Mouse (Mus musculus) heart, embryonic 16.5 days (tissue): Measurements from ENCODE around the gene Pou3f1. TPM values are rescaled to one million over a fixed set of nuclear protein-coding genes. Genes with fewer than 3 reads are reported as not detected.

Source experiments
- ATAC-seq: fragments of 200-750 bp; cut with Nextera tagmentation; replicated peaks from 2 replicates; pipeline ENCODE4 v1.8.0; 2017; ENCODE audit warnings: moderate number of reproducible peaks; ENCODE audit not compliant: insufficient read depth, low FRiP score; ENCODE audit errors: extremely low read depth
- H3K27ac ChIP-seq: fragments of 300-500 bp; sonication (generic); 2 replicates; pipeline ENCODE4 v1.5.1; 2014; ENCODE audit warnings: mild to moderate bottlenecking, low read length, control low read depth, moderate library complexity
- H3K27me3 ChIP-seq: fragments of 300-500 bp; sonication (generic); 2 replicates; pipeline ENCODE4 v1.6.1; 2014; ENCODE audit warnings: low read length, mixed read lengths; ENCODE audit not compliant: control insufficient read depth, insufficient read depth
- H3K36me3 ChIP-seq: fragments of 300-500 bp; sonication (generic); 2 replicates; pipeline ENCODE4 v1.6.1; 2014; ENCODE audit not compliant: control insufficient read depth, insufficient read depth
- H3K4me1 ChIP-seq: fragments of 300-500 bp; sonication (generic); 2 replicates; pipeline ENCODE4 v1.6.1; 2014; ENCODE audit warnings: low read length, mixed read lengths; ENCODE audit not compliant: control insufficient read depth, insufficient read depth
- H3K4me2 ChIP-seq: fragments of 300-500 bp; sonication (generic); 2 replicates; pipeline ENCODE4 v1.6.1; 2014; ENCODE audit warnings: low read depth, mild to moderate bottlenecking, control low read depth, low read length
- H3K4me3 ChIP-seq: fragments of 300-500 bp; sonication (generic); 2 replicates; pipeline ENCODE4 v1.5.1; 2014; ENCODE audit warnings: mild to moderate bottlenecking, control low read depth, low read length
- H3K9ac ChIP-seq: fragments of 300-500 bp; sonication (generic); 2 replicates; pipeline ENCODE4 v1.6.1; 2014; ENCODE audit warnings: low read length, control low read depth
- H3K9me3 ChIP-seq: fragments of 300-500 bp; sonication (generic); replicated peaks from 2 replicates; pipeline ENCODE4 v1.6.1; 2016; ENCODE audit warnings: low read length; ENCODE audit not compliant: control insufficient read depth
- WGBS: fragments of 180-500 bp; shearing (Covaris S2); extraction: QIAGEN DNeasy Blood & Tissue Kit; methylation state at CpG from one replicate; pipeline ENCODE4 v1.1.7; 2014; 5-methylcytosine and 5-hydroxymethylcytosine counted together
- polyA plus RNA-seq: library from polyadenylated mRNA; unstranded; fragments of >200 nt; fragmentation: Nextera tagmentation; extraction: Ambion mirVana; gene quantifications from 2 replicates; pipeline ENCODE4 v1.2.1, GENCODE M21; 2015

The Pou3f1 gene
- polyA plus RNA-seq, 1 experiment from 2014 or later = 0.17 TPM

GRCm38 (mm10) chr4:124708518-124709477, 52.2 kb downstream of the Pou3f1 start:
- Histone ChIP-seq H3K4me2 (peak overlapping the region; percentile 92), H3K27ac (peak overlapping the region; percentile 96), H3K9ac (peak overlapping the region; percentile 70), H3K27me3 (no peaks in the 10 kb centered on the region), H3K9me3 (no peaks in the 10 kb centered on the region), H3K4me1 (peaks cover 31% of the 10 kb centered on the region), H3K36me3 (no peaks in the 10 kb centered on the region), H3K4me3 (peak overlapping the region; percentile 60)
- peak; percentile 85 for ATAC-seq
- WGBS = 2% methylated on average over 41 of the region's 41 CpGs

- peak overlapping the region; percentile 51 for H3K9ac ChIP-seq
- peak overlapping the region; percentile 92 for H3K4me2 ChIP-seq
- H3K27ac ChIP-seq = peak overlapping the region; percentile 96
- no peaks in the 10 kb centered on the region for H3K27me3 ChIP-seq
- no peaks in the 10 kb centered on the region for H3K36me3 ChIP-seq
- H3K4me3 ChIP-seq = peak overlapping the region; percentile 34
- H3K9me3 ChIP-seq = no peaks in the 10 kb centered on the region
- 5% methylated on average over 18 of the region's 18 CpGs for WGBS
- ATAC-seq = no peak
- peaks cover 23% of the 10 kb centered on the region for H3K4me1 ChIP-seq
These were observed 53.4 kb downstream of the Pou3f1 start for GRCm38 (mm10) chr4:124709961-124710446.

Other genes with a start within 250 kb of the Pou3f1 start
- 0.17 TPM in 1 of 2 replicates, not detected in the other for gene 3100002H09Rik, start 46.0 kb upstream of the Pou3f1 start, polyA plus RNA-seq
- 40.3 and 49.2 TPM in 2 replicates for gene Utp11, start 36.8 kb downstream of the Pou3f1 start, polyA plus RNA-seq
- gene Fhl3, start 43.9 kb downstream of the Pou3f1 start, polyA plus RNA-seq = 3.8 and 5.0 TPM in 2 replicates
- 77.7 and 95.1 TPM in 2 replicates for gene Sf3a3, start 58.0 kb downstream of the Pou3f1 start, polyA plus RNA-seq
- 16.3 and 16.8 TPM in 2 replicates for gene Inpp5b, start 85.0 kb downstream of the Pou3f1 start, polyA plus RNA-seq
- 11.5 and 13.0 TPM in 2 replicates for gene Mtf1, start 145.3 kb downstream of the Pou3f1 start, polyA plus RNA-seq
- gene Yrdc, start 193.9 kb downstream of the Pou3f1 start, polyA plus RNA-seq = 22.3 and 22.6 TPM in 2 replicates
- gene 1110065P20Rik, start 194.4 kb downstream of the Pou3f1 start, polyA plus RNA-seq = 40.0 and 40.8 TPM in 2 replicates
- 0.07 and 0.29 TPM in 2 replicates for gene Maneal, start 205.4 kb downstream of the Pou3f1 start, polyA plus RNA-seq
- gene Epha10, start 224.1 kb downstream of the Pou3f1 start, polyA plus RNA-seq = 0.03 TPM in 1 of 2 replicates, not detected in the other